Mouse (Mus musculus): ENCODE results near the gene Lrrc75a.

GRCm38 (mm10) chr11:62669471-62669870, 21.1 kb upstream of the Lrrc75a start:
- TF ChIP-seq CTCF (IDR thresholded peaks at IDR 0.05; ENCODE audit: insufficient read depth, low read length) (no peak), POLR2A (IDR thresholded peaks at IDR 0.05; ENCODE audit: borderline replicate concordance, extremely low read depth, low read depth, low read length) (no peak)
